ENCODE assay signal across 14 mouse cellular contexts in the genomic region with DNA sequence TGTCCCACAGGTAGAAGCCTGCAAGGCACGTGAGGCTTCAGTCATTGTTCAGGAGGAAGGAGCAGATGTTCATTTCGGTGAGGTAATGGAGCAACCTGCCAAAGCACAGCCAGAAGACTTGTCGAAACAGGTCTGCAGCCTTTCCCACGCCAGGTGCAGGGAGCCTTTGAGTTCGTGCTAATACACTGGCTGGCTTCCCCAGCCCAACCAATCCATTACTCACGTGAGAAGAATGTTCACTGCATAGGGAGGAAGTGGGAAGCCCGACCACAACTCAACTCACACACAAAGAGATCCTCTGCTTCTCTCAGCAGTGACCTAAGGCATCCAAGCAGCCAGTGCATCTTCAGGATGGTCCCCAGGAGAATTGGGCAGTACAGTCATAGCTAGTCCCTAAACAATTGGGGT.
DNase-seq lines count a peak whose midpoint lies in the region; ATAC-seq and TF ChIP-seq lines count a peak whose summit lies in the region.
"Had no signal": no experiment of that assay in that cellular context is flagged by ENCODE, and none has a peak within 500 bp of the region (broad histone marks: within the 10 kb centered on the region; RNA-seq: fewer than 3 reads in every experiment).

No protein-coding gene starts in this region.

- H3K4me2 ChIP-seq in embryonic facial prominence, embryonic 15.5 days (replicated peaks) = no peak overlapping the region
- H3K4me2 ChIP-seq in limb, embryonic 14.5 days (replicated peaks; ENCODE audit: low read depth, low read length, severe bottlenecking) = no peak overlapping the region
- H3K4me2 ChIP-seq: forebrain, embryonic 15.5 days; hindbrain, embryonic 12.5 days; liver, embryonic 11.5 days had no signal

- H3K9ac ChIP-seq in embryonic facial prominence, embryonic 15.5 days = no peak overlapping the region
- no peak overlapping the region for H3K9ac ChIP-seq in limb, embryonic 14.5 days (ENCODE audit: low read depth, low read length, severe bottlenecking)
- H3K9ac ChIP-seq: forebrain, embryonic 15.5 days; hindbrain, embryonic 12.5 days had no signal

- 58% methylated on average over 7 of the region's 7 CpGs for WGBS in embryonic facial prominence, embryonic 15.5 days
- WGBS in limb, embryonic 14.5 days = 42% methylated on average over 7 of the region's 7 CpGs

- peaks cover 18% of the 10 kb centered on the region for H3K4me1 ChIP-seq in embryonic facial prominence, embryonic 15.5 days
- H3K4me1 ChIP-seq in limb, embryonic 14.5 days (ENCODE audit: control insufficient read depth, insufficient read depth, low read length) = peaks cover 22% of the 10 kb centered on the region
- H3K4me1 ChIP-seq: forebrain, embryonic 15.5 days had no signal

- H3K9me3 ChIP-seq in embryonic facial prominence, embryonic 15.5 days (replicated peaks) = no peaks in the 10 kb centered on the region
- H3K9me3 ChIP-seq in limb, embryonic 14.5 days (ENCODE audit: control insufficient read depth, low read length) = no peaks in the 10 kb centered on the region
- H3K9me3 ChIP-seq: forebrain, embryonic 15.5 days; hindbrain, embryonic 12.5 days had no signal

- no peaks in the 10 kb centered on the region for H3K36me3 ChIP-seq in embryonic facial prominence, embryonic 15.5 days
- H3K36me3 ChIP-seq in limb, embryonic 14.5 days (ENCODE audit: control insufficient read depth, insufficient read depth, low read length) = no peaks in the 10 kb centered on the region
- H3K36me3 ChIP-seq: forebrain, embryonic 15.5 days; hindbrain, embryonic 12.5 days had no signal

- no peak for TF ChIP-seq POLR2A in limb, embryonic 14.5 days (IDR thresholded peaks at IDR 0.05; ENCODE audit: borderline replicate concordance, extremely low read depth, insufficient read depth, insufficient read length)

- H3K27me3 ChIP-seq in embryonic facial prominence, embryonic 15.5 days = no peaks in the 10 kb centered on the region
- H3K27me3 ChIP-seq in limb, embryonic 14.5 days (ENCODE audit: control insufficient read depth, insufficient read depth, low read length) = no peaks in the 10 kb centered on the region
- H3K27me3 ChIP-seq: forebrain, embryonic 15.5 days had no signal

- H3K27ac ChIP-seq in embryonic facial prominence, embryonic 15.5 days (replicated peaks) = peak overlapping the region; percentile 55; the same call in 1 of the 2 replicates
- H3K27ac ChIP-seq in limb, embryonic 14.5 days (replicated peaks; ENCODE audit: low read depth, low read length) = no peak overlapping the region
- H3K27ac ChIP-seq: forebrain, embryonic 15.5 days; hindbrain, embryonic 12.5 days had no signal

- H3K4me3 ChIP-seq in embryonic facial prominence, embryonic 15.5 days (replicated peaks) = no peak overlapping the region
- no peak overlapping the region for H3K4me3 ChIP-seq in limb, embryonic 14.5 days (replicated peaks; ENCODE audit: low read length)
- H3K4me3 ChIP-seq: forebrain, embryonic 15.5 days; hindbrain, embryonic 12.5 days had no signal

- peak; percentile 38 to 84 for DNase-seq in urinary bladder, adult 18-20 months (ENCODE audit: low spot score in 2 of 2)
- DNase-seq in urinary bladder, postnatal 10 days (ENCODE audit: low spot score) = no peak
- peak; percentile 86 for DNase-seq in limb, embryonic 14.5 days (ENCODE audit: low spot score)
- no peak for DNase-seq in cerebellum, adult 9-11 months
- no peak for DNase-seq in natural killer cell, adult 2 months (ENCODE audit: low spot score in 2 of 2)
- no peak for DNase-seq in testis, postnatal 14 days (ENCODE audit: low spot score)
- DNase-seq: cerebellum, postnatal 36 days; gastrocnemius, postnatal 36 days; kidney, postnatal 10 days; lung, postnatal 4 days had no signal

- ATAC-seq in embryonic facial prominence, embryonic 15.5 days (ENCODE audit: insufficient number of reproducible peaks, low FRiP score, low TSS enrichment, low read depth) = peak; percentile 81
- peak; percentile 81 for ATAC-seq in limb, embryonic 14.5 days (ENCODE audit: low FRiP score, low read depth)
- ATAC-seq: forebrain, embryonic 15.5 days had no signal

Comparison
In these comparisons a context has a peak if more than half of its experiments do, and no peak if none do; other contexts are left out.
1. DNase-seq: peak in urinary bladder, adult 18-20 months (2 of 2) and limb, embryonic 14.5 days (single experiment); none in urinary bladder, postnatal 10 days (single experiment), cerebellum, adult 9-11 months (single experiment), natural killer cell, adult 2 months (0 of 2) and testis, postnatal 14 days (single experiment).